Mouse (Mus musculus) heart, postnatal 0 days (tissue): Measurements from ENCODE around the gene Phf11d.

Source experiments
- CTCF ChIP-seq: IDR thresholded peaks from 2 replicates; pipeline ENCODE4 v1.5.1; 2016; ENCODE audit warnings: antibody characterized with exemption, control low read depth, low read depth
- EP300 ChIP-seq: IDR thresholded peaks from 2 replicates; pipeline ENCODE4 v1.6.1; 2016; ENCODE audit warnings: antibody characterized with exemption, low read depth

DNA sequence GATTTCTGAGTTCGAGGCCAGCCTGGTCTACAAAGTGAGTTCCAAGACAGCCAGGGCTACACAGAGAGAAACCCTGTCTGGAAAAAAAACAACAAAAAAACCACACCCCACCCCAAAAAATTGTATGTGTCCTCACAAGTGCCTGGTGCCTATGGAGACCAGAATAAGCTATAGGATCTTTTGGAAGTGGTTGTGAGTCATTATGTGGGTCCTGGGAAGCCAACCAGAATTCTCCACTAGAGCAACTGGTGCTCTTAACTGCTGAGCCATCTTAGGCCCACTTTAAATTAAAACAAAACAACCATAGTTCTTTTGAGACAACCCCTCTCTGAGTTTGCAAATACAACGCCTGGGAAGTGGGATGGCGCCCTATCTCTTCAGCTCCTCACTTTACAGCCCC lies 30.0 kb upstream of the Phf11d start, which contains the start of gene Phf11c:
- TF ChIP-seq CTCF (no peak), EP300 (no peak)
